Mouse (Mus musculus): ENCODE data around the gene Atxn2.
"Not testable (repeated sequence)": the region's sequence is repeated elsewhere in the genome, so short reads cannot be mapped to it uniquely, and the experiment has no call there.

DNA sequence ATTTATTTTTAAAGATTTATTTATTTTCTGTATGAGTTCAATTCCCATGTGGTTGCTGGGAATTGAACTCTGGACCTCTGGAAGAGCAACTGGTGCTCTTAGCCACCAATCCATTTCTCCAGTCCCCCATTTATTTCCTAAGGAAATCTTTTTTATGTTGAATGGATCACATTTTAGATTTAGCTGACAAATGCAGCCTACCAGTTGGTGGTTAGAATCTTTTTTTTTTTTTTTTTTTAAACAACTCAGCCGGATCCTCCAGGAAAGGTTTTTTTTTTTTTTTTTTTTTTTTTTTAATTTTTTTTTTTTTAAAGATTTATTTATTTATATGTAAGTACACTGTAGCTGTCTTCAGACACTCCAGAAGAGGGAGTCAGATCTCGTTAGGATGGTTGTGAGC is 27.0 kb downstream of the Atxn2 start:
- not testable (repeated sequence) for TF ChIP-seq ZC3H11A (IDR thresholded peaks at IDR 0.05; ENCODE audit: borderline replicate concordance, low read depth, low read length); MAFK (IDR thresholded peaks at IDR 0.05; ENCODE audit: insufficient read depth, low read depth, low read length)
